Mouse (Mus musculus) liver, embryonic 13.5 days (tissue): Measurements from ENCODE around the gene Iqck. TPM values are rescaled to one million over a fixed set of nuclear protein-coding genes. Genes with fewer than 3 reads are reported as not detected.

Source experiments
- ATAC-seq: fragments of 200-750 bp; cut with Nextera tagmentation; 2 replicates; pipeline ENCODE4 v1.8.0; 2017; ENCODE audit warnings: low read depth, mild to moderate bottlenecking, moderate number of reproducible peaks, moderate library complexity
- DNase-seq: peaks from one replicate; pipeline ENCODE4 v3.0.0; 2022
- H3K27ac ChIP-seq: fragments of 300-500 bp; sonication (generic); 2 replicates; pipeline ENCODE4 v1.5.1; 2015; ENCODE audit warnings: moderate library complexity, mild to moderate bottlenecking, inconsistent platforms
- H3K27me3 ChIP-seq: fragments of 300-500 bp; sonication (generic); 2 replicates; pipeline ENCODE4 v1.6.1; 2015; ENCODE audit warnings: mild to moderate bottlenecking, inconsistent platforms
- H3K36me3 ChIP-seq: fragments of 300-500 bp; sonication (generic); 2 replicates; pipeline ENCODE4 v1.6.1; 2015; ENCODE audit warnings: mild to moderate bottlenecking, inconsistent platforms
- H3K4me1 ChIP-seq: fragments of 300-500 bp; sonication (generic); replicated peaks from 2 replicates; pipeline ENCODE4 v1.6.1; 2015; ENCODE audit warnings: inconsistent platforms
- H3K4me2 ChIP-seq: fragments of 300-500 bp; sonication (generic); 2 replicates; pipeline ENCODE4 v1.6.1; 2015; ENCODE audit warnings: inconsistent platforms, mild to moderate bottlenecking, moderate library complexity
- H3K4me3 ChIP-seq: fragments of 300-500 bp; sonication (generic); replicated peaks from 2 replicates; pipeline ENCODE4 v1.5.1; 2015; ENCODE audit warnings: mild to moderate bottlenecking, inconsistent platforms
- H3K9ac ChIP-seq: fragments of 300-500 bp; sonication (generic); 2 replicates; pipeline ENCODE4 v1.6.1; 2015; ENCODE audit warnings: mild to moderate bottlenecking, inconsistent platforms
- H3K9me3 ChIP-seq: fragments of 300-500 bp; sonication (generic); replicated peaks from 2 replicates; pipeline ENCODE4 v1.6.1; 2016; ENCODE audit warnings: inconsistent platforms
- WGBS: fragments of 180-500 bp; shearing (Covaris S2); methylation state at CpG from one replicate; pipeline ENCODE4 v1.1.7; 2015; ENCODE audit not compliant: insufficient replicate concordance; 5-methylcytosine and 5-hydroxymethylcytosine counted together
- polyA plus RNA-seq: library from polyadenylated mRNA; unstranded; fragments of >200 nt; fragmentation: Nextera tagmentation; extraction: Ambion mirVana; gene quantifications from 2 replicates; pipeline ENCODE4 v1.2.1, GENCODE M21; 2015

Gene Iqck
- polyA plus RNA-seq, 1 experiment from 2014 or later = 0.18 TPM

DNA sequence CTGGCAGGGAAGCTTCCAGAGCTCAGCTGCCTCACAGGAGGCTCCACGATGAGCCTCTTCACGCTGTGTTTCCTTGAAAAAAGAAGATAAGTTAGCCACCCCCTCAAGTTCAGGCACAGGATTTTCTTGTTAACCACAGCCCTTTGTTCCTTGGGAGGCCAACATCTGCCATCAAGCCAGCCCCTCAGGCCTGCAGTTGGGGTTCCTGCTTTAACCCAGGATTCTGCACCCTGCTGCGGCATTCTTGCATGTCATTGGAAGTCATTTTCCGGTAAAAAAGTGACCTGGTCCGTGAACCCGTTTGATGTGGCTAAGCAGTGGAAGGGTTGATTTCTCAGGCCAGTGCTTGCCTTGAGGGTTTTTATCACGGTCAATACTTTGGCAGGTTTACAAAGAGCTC lies 31.1 kb upstream of the Iqck start:
- Histone ChIP-seq H3K4me2 (no peak overlapping the region), H3K4me1 (peaks cover 8% of the 10 kb centered on the region), H3K27me3 (no peaks in the 10 kb centered on the region), H3K27ac (no peak overlapping the region), H3K9me3 (no peaks in the 10 kb centered on the region), H3K36me3 (peaks cover 40% of the 10 kb centered on the region; the same call in 1 of the 2 replicates), H3K4me3 (no peak overlapping the region), H3K9ac (no peak overlapping the region)
- ATAC-seq = no peak
- no peak for DNase-seq
- WGBS = 71% methylated on average over 7 of the region's 7 CpGs

- ATAC-seq = peak; percentile 66
Observed at GRCm38 (mm10) chr7:118827975-118828416, 27.6 kb upstream of the Iqck start.

DNA sequence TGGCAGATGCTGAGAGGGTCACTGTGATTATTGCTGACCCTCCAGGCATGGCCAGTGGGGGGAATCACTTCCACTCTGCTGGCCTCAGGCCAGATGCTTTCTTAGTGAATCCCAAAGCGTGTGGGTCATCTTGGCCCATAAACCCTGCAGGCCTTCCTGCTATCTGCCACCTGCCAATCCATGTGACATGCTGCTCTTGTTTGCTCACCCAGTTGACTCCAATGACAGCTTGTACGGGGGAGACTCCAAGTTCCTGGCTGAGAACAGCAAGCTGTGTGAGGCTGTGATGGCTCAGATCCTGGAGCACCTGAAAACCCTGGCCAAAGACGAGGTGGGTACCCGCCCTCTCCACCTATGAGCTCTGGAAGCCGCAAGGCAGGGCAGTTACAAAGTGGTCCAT lies 17.7 kb upstream of the Iqck start:
- no peak for DNase-seq
- no peak for ATAC-seq
- Histone ChIP-seq H3K9me3 (no peaks in the 10 kb centered on the region), H3K36me3 (peaks cover 75% of the 10 kb centered on the region), H3K4me2 (no peak overlapping the region), H3K4me1 (0 out of 2 replicates have a peak, but pooled peaks cover 4% of the 10 kb centered on the region), H3K4me3 (no peak overlapping the region), H3K27ac (no peak overlapping the region), H3K27me3 (no peaks in the 10 kb centered on the region), H3K9ac (no peak overlapping the region)
- 74% methylated on average over 5 of the region's 5 CpGs for WGBS

More at GRCm38 (mm10) chr7:118827975-118828416, 27.6 kb upstream of the Iqck start:
- Histone ChIP-seq H3K9ac (no peak overlapping the region), H3K27me3 (no peaks in the 10 kb centered on the region), H3K36me3 (peaks cover 36% of the 10 kb centered on the region; the same call in 1 of the 2 replicates), H3K4me2 (no peak overlapping the region), H3K4me1 (peaks cover 8% of the 10 kb centered on the region), H3K27ac (no peak overlapping the region), H3K4me3 (no peak overlapping the region), H3K9me3 (no peaks in the 10 kb centered on the region)
- WGBS = 60% methylated on average over 5 of the region's 5 CpGs
- no peak for DNase-seq

DNA sequence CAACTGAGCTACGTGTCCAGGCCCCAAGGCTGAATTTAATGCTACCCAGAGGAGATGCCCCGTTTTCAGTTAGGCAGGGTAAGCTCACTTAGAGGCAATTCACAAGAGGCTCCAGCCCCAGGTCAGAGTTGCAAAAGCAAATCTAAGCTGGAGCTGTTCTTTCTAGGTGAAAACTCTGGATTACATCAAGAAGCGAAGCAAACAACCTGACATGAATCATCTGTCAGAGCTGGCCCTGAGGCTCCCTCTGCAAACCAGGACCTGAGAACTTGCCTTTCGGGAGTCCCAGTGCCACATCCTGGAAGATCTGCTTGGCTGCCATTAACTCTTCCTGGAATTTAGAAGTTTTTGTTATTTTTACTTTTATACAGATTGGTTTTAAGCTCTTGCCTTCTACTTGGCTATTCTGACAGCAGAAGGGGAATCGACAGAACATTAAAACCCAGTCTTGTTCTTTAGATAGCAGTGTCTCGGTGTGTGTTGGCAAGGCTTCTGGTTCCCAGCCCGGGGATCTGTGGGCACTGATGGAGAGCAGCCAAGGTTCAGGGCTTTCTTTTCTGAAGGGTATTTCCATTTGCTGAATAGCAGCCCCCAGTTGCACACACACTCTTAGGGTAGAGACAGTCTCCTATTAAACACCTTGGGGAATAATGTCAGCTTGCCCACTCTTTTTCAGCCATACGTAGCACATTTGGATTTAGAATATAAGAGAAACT lies 14.4 kb upstream of the Iqck start:
- peaks cover 5% of the 10 kb centered on the region; the same call in 1 of the 2 replicates for H3K4me1 ChIP-seq
- ATAC-seq (no peak), DNase-seq (no peak)
- H3K9me3 ChIP-seq = no peaks in the 10 kb centered on the region
- no peak overlapping the region for H3K4me2 ChIP-seq
- no peak overlapping the region for H3K4me3 ChIP-seq
- H3K36me3 ChIP-seq = peaks cover 84% of the 10 kb centered on the region
- H3K27ac ChIP-seq = no peak overlapping the region
- H3K9ac ChIP-seq = no peak overlapping the region
- no peaks in the 10 kb centered on the region for H3K27me3 ChIP-seq
- WGBS = 78% methylated on average over 8 of the region's 8 CpGs

- ATAC-seq = no peak
- H3K9me3 ChIP-seq = no peaks in the 10 kb centered on the region
- H3K4me1 ChIP-seq = peaks cover 3% of the 10 kb centered on the region; the same call in 1 of the 2 replicates
- no peak for DNase-seq
- WGBS = 35% methylated on average over 1 of the region's 1 CpGs
- H3K4me2 ChIP-seq = no peak overlapping the region
- no peaks in the 10 kb centered on the region for H3K27me3 ChIP-seq
- H3K4me3 ChIP-seq = no peak overlapping the region
- H3K27ac ChIP-seq = no peak overlapping the region
- no peak overlapping the region for H3K9ac ChIP-seq
- H3K36me3 ChIP-seq = peaks cover 84% of the 10 kb centered on the region
Observed at GRCm38 (mm10) chr7:118841796-118842195, 13.8 kb upstream of the Iqck start.

DNA sequence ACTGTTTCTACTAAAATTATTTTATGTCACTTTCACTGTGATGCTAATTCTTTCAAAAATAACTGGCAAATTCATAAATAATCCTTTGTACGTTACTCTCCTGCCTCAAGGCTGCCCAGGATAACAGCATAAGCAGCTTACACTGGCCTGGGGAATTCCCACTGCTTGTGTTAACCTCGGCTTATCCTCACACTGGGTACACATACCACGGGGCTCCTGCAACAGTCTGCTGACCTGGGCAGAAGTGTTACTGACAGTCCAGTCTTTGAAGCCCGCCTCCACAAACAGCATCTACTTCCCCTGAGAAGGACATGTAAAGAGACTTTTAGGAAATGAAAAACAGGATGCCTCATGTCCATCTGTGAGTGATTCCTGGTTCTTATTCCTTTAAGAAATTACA lies 12.6 kb upstream of the Iqck start:
- Histone ChIP-seq H3K4me2 (no peak overlapping the region), H3K27ac (no peak overlapping the region), H3K36me3 (peaks cover 84% of the 10 kb centered on the region), H3K4me3 (no peak overlapping the region), H3K9me3 (no peaks in the 10 kb centered on the region), H3K27me3 (no peaks in the 10 kb centered on the region), H3K4me1 (peaks cover 3% of the 10 kb centered on the region; the same call in 1 of the 2 replicates), H3K9ac (no peak overlapping the region)
- ATAC-seq (no peak), DNase-seq (no peak)
- 68% methylated on average over 4 of the region's 4 CpGs for WGBS

DNA sequence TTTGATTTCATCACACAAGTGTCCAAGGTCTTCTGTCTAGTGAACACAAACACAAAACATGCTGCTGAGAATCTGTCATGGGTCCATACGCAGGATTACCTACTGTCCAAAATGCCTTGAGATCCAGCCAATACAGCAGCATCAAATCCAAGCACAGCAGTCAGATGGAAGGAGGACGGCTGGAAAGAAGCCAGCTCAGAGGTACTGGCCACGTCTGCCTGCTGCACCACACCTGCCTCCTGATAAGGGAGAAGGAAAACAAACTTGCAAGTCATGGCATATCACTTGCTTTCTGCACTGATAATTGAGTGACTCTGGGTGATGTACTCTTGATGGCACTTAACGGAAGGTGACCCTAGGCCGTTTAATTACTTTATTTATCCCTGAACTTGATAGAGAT lies 10.4 kb upstream of the Iqck start:
- peaks cover 11% of the 10 kb centered on the region; the same call in 1 of the 2 replicates for H3K4me1 ChIP-seq

GRCm38 (mm10) chr7:118846329-118846728 lies 9.2 kb upstream of the Iqck start:
- WGBS = 84% methylated on average over 4 of the region's 4 CpGs

More for the DNA sequence above, 10.4 kb upstream of the Iqck start:
- H3K36me3 ChIP-seq = peaks cover 95% of the 10 kb centered on the region
- ATAC-seq (no peak), DNase-seq (no peak)
- H3K4me3 ChIP-seq = no peak overlapping the region
- H3K27me3 ChIP-seq = no peaks in the 10 kb centered on the region
- 52% methylated on average over 5 of the region's 5 CpGs for WGBS
- H3K9ac ChIP-seq = no peak overlapping the region
- H3K4me2 ChIP-seq = no peak overlapping the region
- H3K9me3 ChIP-seq = no peaks in the 10 kb centered on the region
- no peak overlapping the region for H3K27ac ChIP-seq

DNA sequence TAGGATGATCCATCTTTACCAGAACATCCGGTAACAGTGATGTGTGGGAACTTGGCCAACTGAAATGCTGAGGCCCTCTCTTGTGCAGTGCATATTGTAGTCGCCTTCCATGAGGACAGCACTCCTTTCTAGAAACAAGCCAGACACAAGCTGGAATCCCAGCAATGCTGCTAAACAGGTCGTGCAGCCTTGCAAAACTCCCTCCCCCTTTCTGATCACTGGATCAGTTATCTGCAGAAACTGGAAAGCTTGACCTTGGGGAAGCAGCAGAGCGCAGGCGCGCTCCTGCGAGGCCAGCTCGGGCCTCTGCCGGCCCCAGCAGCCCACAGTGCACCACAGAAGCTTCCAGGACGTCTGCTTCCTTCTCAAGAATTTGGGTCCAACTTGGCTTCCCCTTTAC lies 6.8 kb upstream of the Iqck start:
- H3K27ac ChIP-seq = no peak overlapping the region
- no peak for ATAC-seq
- 74% methylated on average over 10 of the region's 10 CpGs for WGBS
- H3K27me3 ChIP-seq = no peaks in the 10 kb centered on the region
- DNase-seq = no peak
- no peak overlapping the region for H3K9ac ChIP-seq
- H3K9me3 ChIP-seq = no peaks in the 10 kb centered on the region
- H3K36me3 ChIP-seq = peaks cover 92% of the 10 kb centered on the region
- H3K4me1 ChIP-seq = peaks cover 29% of the 10 kb centered on the region
- H3K4me2 ChIP-seq = no peak overlapping the region
- no peak overlapping the region for H3K4me3 ChIP-seq

More at GRCm38 (mm10) chr7:118846329-118846728, 9.2 kb upstream of the Iqck start:
- H3K4me1 ChIP-seq = peaks cover 22% of the 10 kb centered on the region; the same call in 1 of the 2 replicates
- H3K9ac ChIP-seq = no peak overlapping the region
- H3K36me3 ChIP-seq = peaks cover 100% of the 10 kb centered on the region
- no peak overlapping the region for H3K27ac ChIP-seq
- no peaks in the 10 kb centered on the region for H3K9me3 ChIP-seq
- no peaks in the 10 kb centered on the region for H3K27me3 ChIP-seq
- no peak overlapping the region for H3K4me2 ChIP-seq
- H3K4me3 ChIP-seq = no peak overlapping the region
- no peak for ATAC-seq
- DNase-seq = no peak

DNA sequence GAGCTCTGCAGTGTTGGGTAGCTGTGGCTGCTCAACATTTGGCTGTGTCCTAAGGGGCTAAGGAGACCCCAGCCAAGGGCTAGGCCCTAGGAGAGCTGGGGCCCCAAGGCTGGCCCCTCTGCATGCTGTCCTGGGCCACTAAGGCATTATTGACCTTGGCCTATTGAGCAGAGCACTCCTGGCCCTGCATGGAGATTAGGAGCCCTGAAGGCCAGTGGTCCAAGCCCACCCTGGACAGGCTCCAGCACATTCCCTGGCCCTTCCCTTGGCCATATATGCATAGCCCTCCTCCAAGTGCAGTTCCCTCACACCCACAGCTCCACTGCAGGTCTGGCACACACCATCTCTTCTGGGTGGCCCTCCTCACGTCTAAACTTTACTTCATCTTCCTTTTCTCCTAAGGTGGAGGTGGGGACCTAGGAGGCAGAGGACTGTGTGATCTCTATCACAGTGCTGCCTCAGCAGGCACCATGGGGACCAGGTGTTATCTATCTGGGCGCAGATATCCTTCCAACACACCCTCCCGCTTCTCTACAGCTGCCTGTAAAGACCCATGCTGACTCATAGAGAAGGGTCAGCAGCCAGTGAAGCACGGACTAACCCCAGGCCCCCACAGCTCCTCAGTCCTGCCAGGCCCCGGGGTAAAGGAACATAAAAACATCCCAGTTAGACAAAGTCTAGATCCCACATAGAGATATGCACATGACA lies 5.9 kb upstream of the Iqck start:
- DNase-seq (no peak), ATAC-seq (peak; percentile 51)
- H3K27me3 ChIP-seq = no peaks in the 10 kb centered on the region
- WGBS = 43% methylated on average over 5 of the region's 5 CpGs
- no peak overlapping the region; the same call in 1 of the 2 replicates for H3K27ac ChIP-seq
- H3K4me1 ChIP-seq = peaks cover 38% of the 10 kb centered on the region
- no peak overlapping the region for H3K9ac ChIP-seq
- H3K9me3 ChIP-seq = no peaks in the 10 kb centered on the region
- no peak overlapping the region for H3K4me3 ChIP-seq
- no peak overlapping the region for H3K4me2 ChIP-seq
- H3K36me3 ChIP-seq = peaks cover 83% of the 10 kb centered on the region

- H3K4me1 ChIP-seq = peaks cover 38% of the 10 kb centered on the region
- H3K36me3 ChIP-seq = peaks cover 72% of the 10 kb centered on the region
- H3K4me3 ChIP-seq = no peak overlapping the region
- no peak for ATAC-seq
- no peak overlapping the region for H3K27ac ChIP-seq
- H3K9me3 ChIP-seq = no peaks in the 10 kb centered on the region
- WGBS = 72% methylated on average over 9 of the region's 9 CpGs
- no peaks in the 10 kb centered on the region for H3K27me3 ChIP-seq
- H3K9ac ChIP-seq = no peak overlapping the region
- no peak overlapping the region for H3K4me2 ChIP-seq
- DNase-seq = no peak
Observed at GRCm38 (mm10) chr7:118850676-118851290, 4.8 kb upstream of the Iqck start.
